Mouse (Mus musculus) heart, embryonic 16.5 days (tissue): Measurements from ENCODE around the gene Tigd3. TPM values are rescaled to one million over a fixed set of nuclear protein-coding genes. Genes with fewer than 3 reads are reported as not detected.

ENCODE experiments used
- ATAC-seq: fragments of 200-750 bp; cut with Nextera tagmentation; replicated peaks from 2 replicates; pipeline ENCODE4 v1.8.0; 2017; ENCODE audit warnings: moderate number of reproducible peaks; ENCODE audit not compliant: insufficient read depth, low FRiP score; ENCODE audit errors: extremely low read depth
- H3K27ac ChIP-seq: fragments of 300-500 bp; sonication (generic); 2 replicates; pipeline ENCODE4 v1.5.1; 2014; ENCODE audit warnings: mild to moderate bottlenecking, low read length, control low read depth, moderate library complexity
- H3K27me3 ChIP-seq: fragments of 300-500 bp; sonication (generic); 2 replicates; pipeline ENCODE4 v1.6.1; 2014; ENCODE audit warnings: low read length, mixed read lengths; ENCODE audit not compliant: control insufficient read depth, insufficient read depth
- H3K36me3 ChIP-seq: fragments of 300-500 bp; sonication (generic); 2 replicates; pipeline ENCODE4 v1.6.1; 2014; ENCODE audit not compliant: control insufficient read depth, insufficient read depth
- H3K4me1 ChIP-seq: fragments of 300-500 bp; sonication (generic); 2 replicates; pipeline ENCODE4 v1.6.1; 2014; ENCODE audit warnings: low read length, mixed read lengths; ENCODE audit not compliant: control insufficient read depth, insufficient read depth
- H3K4me2 ChIP-seq: fragments of 300-500 bp; sonication (generic); 2 replicates; pipeline ENCODE4 v1.6.1; 2014; ENCODE audit warnings: low read depth, mild to moderate bottlenecking, control low read depth, low read length
- H3K4me3 ChIP-seq: fragments of 300-500 bp; sonication (generic); 2 replicates; pipeline ENCODE4 v1.5.1; 2014; ENCODE audit warnings: mild to moderate bottlenecking, control low read depth, low read length
- H3K9ac ChIP-seq: fragments of 300-500 bp; sonication (generic); 2 replicates; pipeline ENCODE4 v1.6.1; 2014; ENCODE audit warnings: low read length, control low read depth
- H3K9me3 ChIP-seq: fragments of 300-500 bp; sonication (generic); replicated peaks from 2 replicates; pipeline ENCODE4 v1.6.1; 2016; ENCODE audit warnings: low read length; ENCODE audit not compliant: control insufficient read depth
- WGBS: fragments of 180-500 bp; shearing (Covaris S2); extraction: QIAGEN DNeasy Blood & Tissue Kit; methylation state at CpG from one replicate; pipeline ENCODE4 v1.1.7; 2014; 5-methylcytosine and 5-hydroxymethylcytosine counted together
- polyA plus RNA-seq: library from polyadenylated mRNA; unstranded; fragments of >200 nt; fragmentation: Nextera tagmentation; extraction: Ambion mirVana; gene quantifications from 2 replicates; pipeline ENCODE4 v1.2.1, GENCODE M21; 2015

Tigd3 gene
- polyA plus RNA-seq, 1 experiment from 2014 or later: 1.5 TPM

- Histone ChIP-seq H3K9ac (peak overlapping the region; percentile 20; the same call in 1 of the 2 replicates), H3K4me1 (peaks cover 32% of the 10 kb centered on the region)
- 67% methylated on average over 21 of the region's 21 CpGs for WGBS
Measured at GRCm38 (mm10) chr19:5937095-5937835, 43.3 kb upstream of the Tigd3 start.

GRCm38 (mm10) chr19:5935691-5936090 lies 41.7 kb upstream of the Tigd3 start:
- Histone ChIP-seq H3K27ac (peak overlapping the region; percentile 55), H3K4me2 (no peak overlapping the region)
- WGBS: 45% methylated on average over 5 of the region's 5 CpGs

More at GRCm38 (mm10) chr19:5937095-5937835, 43.3 kb upstream of the Tigd3 start:
- ATAC-seq: no peak
- H3K4me2 ChIP-seq: no peak overlapping the region
- H3K27me3 ChIP-seq: no peaks in the 10 kb centered on the region
- H3K27ac ChIP-seq: peak overlapping the region; percentile 42
- no peaks in the 10 kb centered on the region for H3K9me3 ChIP-seq
- H3K36me3 ChIP-seq: peaks cover 5% of the 10 kb centered on the region; the same call in 1 of the 2 replicates
- no peak overlapping the region for H3K4me3 ChIP-seq

GRCm38 (mm10) chr19:5935266-5935665 lies 41.3 kb upstream of the Tigd3 start:
- Histone ChIP-seq H3K27me3 (no peaks in the 10 kb centered on the region), H3K4me3 (no peak overlapping the region), H3K4me2 (peak overlapping the region; percentile 10; the same call in 1 of the 2 replicates), H3K9ac (peak overlapping the region; percentile 61), H3K4me1 (peaks cover 32% of the 10 kb centered on the region), H3K9me3 (no peaks in the 10 kb centered on the region), H3K27ac (peak overlapping the region; percentile 47), H3K36me3 (no peaks in the 10 kb centered on the region)
- WGBS: 13% methylated on average over 3 of the region's 3 CpGs
- ATAC-seq: peak; percentile 85

More at GRCm38 (mm10) chr19:5935691-5936090, 41.7 kb upstream of the Tigd3 start:
- Histone ChIP-seq H3K4me1 (peaks cover 31% of the 10 kb centered on the region), H3K9me3 (no peaks in the 10 kb centered on the region), H3K36me3 (no peaks in the 10 kb centered on the region), H3K4me3 (no peak overlapping the region), H3K9ac (no peak overlapping the region), H3K27me3 (no peaks in the 10 kb centered on the region)
- ATAC-seq: no peak

- no peaks in the 10 kb centered on the region for H3K9me3 ChIP-seq
- H3K36me3 ChIP-seq: no peaks in the 10 kb centered on the region
- WGBS: 50% methylated on average over 14 of the region's 14 CpGs
- peak; percentile 38 for ATAC-seq
- H3K4me2 ChIP-seq: no peak overlapping the region
- H3K27me3 ChIP-seq: no peaks in the 10 kb centered on the region
- peak overlapping the region; percentile 9; the same call in 1 of the 2 replicates for H3K9ac ChIP-seq
- peak overlapping the region; percentile 77 for H3K27ac ChIP-seq
- H3K4me3 ChIP-seq: no peak overlapping the region
- peaks cover 13% of the 10 kb centered on the region for H3K4me1 ChIP-seq
Measured at GRCm38 (mm10) chr19:5929634-5930596, 36.0 kb upstream of the Tigd3 start.

GRCm38 (mm10) chr19:5928546-5928945 lies 34.6 kb upstream of the Tigd3 start:
- WGBS: 71% methylated on average over 3 of the region's 3 CpGs
- Histone ChIP-seq H3K4me1 (peaks cover 12% of the 10 kb centered on the region), H3K4me2 (no peak overlapping the region), H3K9ac (no peak overlapping the region), H3K27me3 (no peaks in the 10 kb centered on the region), H3K27ac (no peak overlapping the region), H3K36me3 (no peaks in the 10 kb centered on the region), H3K9me3 (no peaks in the 10 kb centered on the region), H3K4me3 (no peak overlapping the region)
- no peak for ATAC-seq

GRCm38 (mm10) chr19:5928104-5928503 lies 34.2 kb upstream of the Tigd3 start:
- no peak for ATAC-seq
- WGBS: 76% methylated on average over 6 of the region's 6 CpGs
- no peaks in the 10 kb centered on the region for H3K9me3 ChIP-seq
- no peaks in the 10 kb centered on the region for H3K27me3 ChIP-seq
- H3K4me1 ChIP-seq: peaks cover 14% of the 10 kb centered on the region
- H3K4me2 ChIP-seq: no peak overlapping the region
- H3K27ac ChIP-seq: no peak overlapping the region
- no peaks in the 10 kb centered on the region for H3K36me3 ChIP-seq
- no peak overlapping the region for H3K4me3 ChIP-seq
- no peak overlapping the region for H3K9ac ChIP-seq

GRCm38 (mm10) chr19:5927532-5927931 lies 33.6 kb upstream of the Tigd3 start:
- Histone ChIP-seq H3K4me1 (peaks cover 19% of the 10 kb centered on the region), H3K36me3 (no peaks in the 10 kb centered on the region), H3K27ac (no peak overlapping the region), H3K4me2 (no peak overlapping the region), H3K4me3 (no peak overlapping the region), H3K27me3 (no peaks in the 10 kb centered on the region), H3K9me3 (no peaks in the 10 kb centered on the region), H3K9ac (no peak overlapping the region)
- no peak for ATAC-seq
- WGBS: 71% methylated on average over 8 of the region's 8 CpGs

GRCm38 (mm10) chr19:5927026-5927425 lies 33.1 kb upstream of the Tigd3 start:
- Histone ChIP-seq H3K27ac (no peak overlapping the region), H3K9me3 (no peaks in the 10 kb centered on the region), H3K27me3 (no peaks in the 10 kb centered on the region), H3K4me3 (no peak overlapping the region), H3K36me3 (no peaks in the 10 kb centered on the region), H3K4me1 (peaks cover 24% of the 10 kb centered on the region), H3K9ac (no peak overlapping the region), H3K4me2 (no peak overlapping the region)
- 74% methylated on average over 11 of the region's 11 CpGs for WGBS
- no peak for ATAC-seq
